Mouse (Mus musculus) stomach, postnatal 0 days (tissue): ENCODE results near the gene Plppr3.

ENCODE experiments used
- CTCF ChIP-seq: IDR thresholded peaks from 2 replicates; pipeline ENCODE4 v1.5.1; 2016; ENCODE audit warnings: antibody characterized with exemption, low read depth, mild to moderate bottlenecking, moderate library complexity
- EP300 ChIP-seq: optimal IDR thresholded peaks from 2 replicates; pipeline ENCODE3; 2016; ENCODE audit warnings: antibody characterized with exemption

DNA sequence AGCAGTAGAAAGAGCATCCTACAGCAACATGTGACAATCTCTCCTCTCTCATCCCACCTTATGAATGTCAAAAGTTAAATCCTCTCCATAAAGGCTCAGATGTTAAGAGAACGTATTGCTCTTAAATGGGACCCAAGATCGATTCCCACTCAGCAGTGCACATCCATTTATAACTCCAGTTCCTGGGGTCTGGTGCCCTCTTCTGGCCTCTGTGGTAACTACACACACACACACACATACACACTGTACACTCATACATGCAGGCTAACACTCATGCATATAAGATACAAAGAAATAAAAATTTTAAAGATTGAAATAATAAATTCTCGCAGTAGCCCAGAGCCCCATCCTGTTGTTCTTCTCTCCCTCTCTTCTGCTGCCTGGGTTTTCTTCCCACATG is 37.5 kb downstream of the Plppr3 start:
- TF ChIP-seq CTCF, result peak; percentile 56
- TF ChIP-seq EP300, result no peak
